Mouse (Mus musculus) MEL (cell line): ENCODE results near the gene Psmd8. TPM values are rescaled to one million over a fixed set of nuclear protein-coding genes. Genes with fewer than 3 reads are reported as not detected.

Experiments
- DNase-seq: peaks from one replicate; pipeline ENCODE4 v3.0.0; 2011; ENCODE audit warnings: low read depth, low spot score
- H3K27ac ChIP-seq: 2 replicates; pipeline ENCODE4 v1.5.1; 2012; ENCODE audit warnings: low read depth, mild to moderate bottlenecking, control low read depth, low read length, moderate library complexity; ENCODE audit not compliant: control insufficient read depth
- H3K27me3 ChIP-seq, 2 experiments: fragments of 150-350 bp in 1 of 2; sonication (generic) in 1 of 2; 2 replicates each; pipeline ENCODE4 v1.6.1; 2012; ENCODE audit warnings: low read length in 2 of 2, mild to moderate bottlenecking in 2 of 2, improper control_type of control experiment in 1 of 2, moderate library complexity in 1 of 2; ENCODE audit not compliant: insufficient read depth in 2 of 2, control insufficient read depth in 1 of 2
- H3K36me3 ChIP-seq, 2 experiments: 2 replicates each; pipeline ENCODE4 v1.6.1; 2012 to 2014; ENCODE audit warnings: low read length in 2 of 2, improper control_type of control experiment in 1 of 2, inconsistent platforms in 1 of 2, mild to moderate bottlenecking in 1 of 2; ENCODE audit not compliant: insufficient read depth in 2 of 2, control insufficient read depth in 1 of 2
- H3K4me1 ChIP-seq, 2 experiments: fragments of 150-350 bp in 1 of 2; sonication (generic) in 1 of 2; 2 replicates each; pipeline ENCODE4 v1.6.1; 2012; ENCODE audit warnings: low read length in 2 of 2, improper control_type of control experiment in 1 of 2, mild to moderate bottlenecking in 1 of 2; ENCODE audit not compliant: insufficient read depth in 2 of 2, control insufficient read depth in 1 of 2
- H3K4me3 ChIP-seq, 2 experiments: fragments of 150-350 bp in 1 of 2; sonication (generic) in 1 of 2; 2 replicates each; pipeline ENCODE4 v1.5.1; 2012; ENCODE audit warnings: low read depth in 2 of 2, low read length in 2 of 2, mild to moderate bottlenecking in 2 of 2, moderate library complexity in 2 of 2, control low read depth in 1 of 2, improper control_type of control experiment in 1 of 2; ENCODE audit not compliant: control insufficient read depth in 1 of 2, insufficient read depth in 1 of 2
- H3K79me2 ChIP-seq: 2 replicates; pipeline ENCODE4 v1.6.1; 2012; ENCODE audit warnings: mild to moderate bottlenecking, low read length, moderate library complexity; ENCODE audit not compliant: control insufficient read depth, poor library complexity, insufficient read depth
- H3K9ac ChIP-seq: 2 replicates; pipeline ENCODE4 v1.6.1; 2012; ENCODE audit warnings: low read depth, mild to moderate bottlenecking, control low read depth, low read length, moderate library complexity; ENCODE audit not compliant: control insufficient read depth, poor library complexity, severe bottlenecking
- H3K9me3 ChIP-seq: fragments of 150-350 bp; sonication (generic); replicated peaks from 2 replicates; pipeline ENCODE4 v1.6.1; 2012; ENCODE audit warnings: mild to moderate bottlenecking, low read length, improper control_type of control experiment, moderate library complexity; ENCODE audit not compliant: insufficient read depth
- BHLHE40 ChIP-seq: IDR thresholded peaks from 2 replicates; pipeline ENCODE4 v1.6.1; 2012; ENCODE audit warnings: low read depth, mild to moderate bottlenecking, inconsistent platforms, low read length, improper control_type of control experiment, borderline replicate concordance
- CHD1 ChIP-seq: IDR thresholded peaks from 2 replicates; pipeline ENCODE4 v1.6.1; 2012; ENCODE audit warnings: low read depth, mild to moderate bottlenecking, inconsistent platforms, low read length, improper control_type of control experiment
- CHD2 ChIP-seq: IDR thresholded peaks from 2 replicates; pipeline ENCODE4 v1.6.1; 2011; ENCODE audit warnings: low read length, improper control_type of control experiment
- CTCF ChIP-seq, 3 experiments: IDR thresholded peaks in 2 of 3; conservative IDR thresholded peaks in 1 of 3; 2 replicates each; pipeline ENCODE4 v1.5.1; 2011 to 2012; ENCODE audit warnings: low read length in 3 of 3, low read depth in 2 of 3, mild to moderate bottlenecking in 2 of 3, improper control_type of control experiment in 1 of 3, inconsistent platforms in 1 of 3, mixed read lengths in 1 of 3, moderate library complexity in 1 of 3; ENCODE audit not compliant: control insufficient read depth in 1 of 3, insufficient read depth in 1 of 3, poor library complexity in 1 of 3, severe bottlenecking in 1 of 3
- E2F4 ChIP-seq: IDR thresholded peaks from 2 replicates; pipeline ENCODE4 v1.6.1; 2011; ENCODE audit warnings: low read depth, low read length, improper control_type of control experiment, borderline replicate concordance
- ELF1 ChIP-seq: IDR thresholded peaks from 2 replicates; pipeline ENCODE4 v1.6.1; 2014; ENCODE audit warnings: low read depth, mild to moderate bottlenecking, inconsistent platforms, low read length, improper control_type of control experiment, moderate library complexity
- EP300 ChIP-seq, 2 experiments: IDR thresholded peaks; 2 replicates each; pipeline ENCODE4 v1.6.1; 2011; ENCODE audit warnings: improper control_type of control experiment in 2 of 2, low read length in 2 of 2, low read depth in 1 of 2, mild to moderate bottlenecking in 1 of 2
- ETS1 ChIP-seq: IDR thresholded peaks from 2 replicates; pipeline ENCODE4 v1.6.1; 2012; ENCODE audit warnings: low read depth, mild to moderate bottlenecking, inconsistent platforms, low read length, improper control_type of control experiment, moderate library complexity
- GABPA ChIP-seq: IDR thresholded peaks from 2 replicates; pipeline ENCODE4 v1.6.1; 2012; ENCODE audit warnings: low read depth, mild to moderate bottlenecking, inconsistent platforms, low read length, improper control_type of control experiment, moderate library complexity
- GATA1 ChIP-seq: IDR thresholded peaks from 2 replicates; pipeline ENCODE4 v1.6.1; 2011; ENCODE audit warnings: low read depth, low read length, improper control_type of control experiment
- HCFC1 ChIP-seq: IDR thresholded peaks from 2 replicates; pipeline ENCODE4 v1.6.1; 2012; ENCODE audit warnings: low read depth, mild to moderate bottlenecking, inconsistent platforms, low read length, improper control_type of control experiment, moderate library complexity
- JUND ChIP-seq: IDR thresholded peaks from 2 replicates; pipeline ENCODE4 v1.6.1; 2011; ENCODE audit warnings: low read depth, mild to moderate bottlenecking, improper control_type of control experiment, low read length
- KAT2A ChIP-seq: conservative IDR thresholded peaks from 2 replicates; pipeline ENCODE4 v1.6.1; 2012; ENCODE audit warnings: low read depth, low read length, improper control_type of control experiment, inconsistent platforms
- MAFK ChIP-seq: IDR thresholded peaks from 2 replicates; pipeline ENCODE4 v1.6.1; 2011; ENCODE audit warnings: low read depth, mild to moderate bottlenecking, low read length, improper control_type of control experiment, borderline replicate concordance
- MAX ChIP-seq: IDR thresholded peaks from 2 replicates; pipeline ENCODE4 v1.6.1; 2011; ENCODE audit warnings: low read length, improper control_type of control experiment
- MEF2A ChIP-seq: IDR thresholded peaks from 2 replicates; pipeline ENCODE4 v1.6.1; 2014; ENCODE audit warnings: low read depth, mild to moderate bottlenecking, inconsistent platforms, low read length, improper control_type of control experiment; ENCODE audit not compliant: poor library complexity, insufficient replicate concordance, severe bottlenecking; ENCODE audit errors: extremely low read depth
- MXI1 ChIP-seq: IDR thresholded peaks from 2 replicates; pipeline ENCODE4 v1.6.1; 2011; ENCODE audit warnings: mild to moderate bottlenecking, low read depth, low read length, improper control_type of control experiment
- MYB ChIP-seq: IDR thresholded peaks from 2 replicates; pipeline ENCODE4 v1.6.1; 2011; ENCODE audit warnings: mild to moderate bottlenecking, low read depth, low read length, improper control_type of control experiment
- MYC ChIP-seq: IDR thresholded peaks from 2 replicates; pipeline ENCODE4 v1.6.1; 2011; ENCODE audit warnings: low read depth, mild to moderate bottlenecking, low read length, improper control_type of control experiment, moderate library complexity
- NELFE ChIP-seq: IDR thresholded peaks from 2 replicates; pipeline ENCODE4 v1.6.1; 2011; ENCODE audit warnings: low read depth, low read length, improper control_type of control experiment
- POLR2A ChIP-seq, 2 experiments: IDR thresholded peaks; 2 replicates each; pipeline ENCODE4 v1.6.1; 2011 to 2012; ENCODE audit warnings: low read length in 2 of 2, mild to moderate bottlenecking in 2 of 2, control low read depth in 1 of 2, improper control_type of control experiment in 1 of 2, low read depth in 1 of 2, moderate library complexity in 1 of 2; ENCODE audit not compliant: control insufficient read depth in 1 of 2, insufficient read depth in 1 of 2, poor library complexity in 1 of 2
- POLR2AphosphoS2 ChIP-seq: IDR thresholded peaks from 2 replicates; pipeline ENCODE4 v1.6.1; 2011; ENCODE audit warnings: low read length, improper control_type of control experiment
- POLR2AphosphoS5 ChIP-seq: IDR thresholded peaks from 2 replicates; pipeline ENCODE4 v1.6.1; 2012; ENCODE audit warnings: low read depth, borderline replicate concordance, mild to moderate bottlenecking, inconsistent platforms, low read length, moderate library complexity, mixed read lengths
- RAD21 ChIP-seq: IDR thresholded peaks from 2 replicates; pipeline ENCODE4 v1.6.1; 2011; ENCODE audit warnings: mild to moderate bottlenecking, low read depth, low read length, improper control_type of control experiment
- RCOR1 ChIP-seq: IDR thresholded peaks from 2 replicates; pipeline ENCODE4 v1.6.1; 2012; ENCODE audit warnings: low read depth, mild to moderate bottlenecking, inconsistent platforms, low read length, improper control_type of control experiment
- SIN3A ChIP-seq: IDR thresholded peaks from 2 replicates; pipeline ENCODE4 v1.6.1; 2012; ENCODE audit warnings: low read length, improper control_type of control experiment, inconsistent platforms
- SMC3 ChIP-seq: IDR thresholded peaks from 2 replicates; pipeline ENCODE4 v1.6.1; 2011; ENCODE audit warnings: low read depth, low read length, improper control_type of control experiment
- TAL1 ChIP-seq: IDR thresholded peaks from 2 replicates; pipeline ENCODE4 v1.6.1; 2012; ENCODE audit warnings: mild to moderate bottlenecking, inconsistent platforms, low read length, moderate library complexity, mixed read lengths
- TBP ChIP-seq: IDR thresholded peaks from 2 replicates; pipeline ENCODE4 v1.8.0; 2011; ENCODE audit warnings: low read depth, low read length, improper control_type of control experiment
- TCF12 ChIP-seq: IDR thresholded peaks from 2 replicates; pipeline ENCODE4 v1.6.1; 2014; ENCODE audit warnings: low read depth, mild to moderate bottlenecking, inconsistent platforms, low read length, improper control_type of control experiment, moderate library complexity
- UBTF ChIP-seq: IDR thresholded peaks from 2 replicates; pipeline ENCODE4 v1.6.1; 2012; ENCODE audit warnings: low read depth, mild to moderate bottlenecking, inconsistent platforms, low read length, improper control_type of control experiment, moderate library complexity, borderline replicate concordance; ENCODE audit not compliant: insufficient read depth
- USF1 ChIP-seq: IDR thresholded peaks from 2 replicates; pipeline ENCODE4 v1.6.1; 2014; ENCODE audit warnings: low read depth, mild to moderate bottlenecking, inconsistent platforms, low read length, improper control_type of control experiment, moderate library complexity
- ZC3H11A ChIP-seq: IDR thresholded peaks from 2 replicates; pipeline ENCODE4 v1.6.1; 2012; ENCODE audit warnings: low read depth, mild to moderate bottlenecking, inconsistent platforms, low read length, improper control_type of control experiment
- ZKSCAN1 ChIP-seq: IDR thresholded peaks from 2 replicates; pipeline ENCODE4 v1.6.1; 2012; ENCODE audit warnings: low read depth, mild to moderate bottlenecking, inconsistent platforms, low read length, improper control_type of control experiment, moderate library complexity
- ZMIZ1 ChIP-seq: IDR thresholded peaks from 2 replicates; pipeline ENCODE4 v1.6.1; 2012; ENCODE audit warnings: low read depth, mild to moderate bottlenecking, inconsistent platforms, low read length, improper control_type of control experiment, moderate library complexity
- ZNF384 ChIP-seq: IDR thresholded peaks from 2 replicates; pipeline ENCODE4 v1.6.1; 2012; ENCODE audit warnings: low read depth, mild to moderate bottlenecking, inconsistent platforms, low read length, improper control_type of control experiment
- polyA plus RNA-seq, 2 experiments: library from polyadenylated mRNA; stranded (reverse) in 1 of 2; unstranded in 1 of 2; fragments of >175 nt in 1 of 2; fragments of >200 nt in 1 of 2; gene quantifications; 2 replicates each; pipeline versions ENCODE4 v1.2.1 to v1.2.4; 2012; ENCODE audit warnings: low replicate concordance in 2 of 2, low read depth in 1 of 2; ENCODE audit not compliant: insufficient read length in 2 of 2, insufficient read depth in 1 of 2, missing spikeins in 1 of 2
- total RNA-seq: library from RNA; depleted of rRNA; stranded (reverse); fragments of 300-350 nt; gene quantifications from 2 replicates; pipeline ENCODE4 v1.2.3, GENCODE M21; 2012; rRNA removed

The Psmd8 gene
- total RNA-seq: 159 and 169 TPM in 2 replicates
- 100 to 1,000 TPM in 1 of 2 experiments, not detected in 1; 196 TPM for polyA plus RNA-seq

DNA sequence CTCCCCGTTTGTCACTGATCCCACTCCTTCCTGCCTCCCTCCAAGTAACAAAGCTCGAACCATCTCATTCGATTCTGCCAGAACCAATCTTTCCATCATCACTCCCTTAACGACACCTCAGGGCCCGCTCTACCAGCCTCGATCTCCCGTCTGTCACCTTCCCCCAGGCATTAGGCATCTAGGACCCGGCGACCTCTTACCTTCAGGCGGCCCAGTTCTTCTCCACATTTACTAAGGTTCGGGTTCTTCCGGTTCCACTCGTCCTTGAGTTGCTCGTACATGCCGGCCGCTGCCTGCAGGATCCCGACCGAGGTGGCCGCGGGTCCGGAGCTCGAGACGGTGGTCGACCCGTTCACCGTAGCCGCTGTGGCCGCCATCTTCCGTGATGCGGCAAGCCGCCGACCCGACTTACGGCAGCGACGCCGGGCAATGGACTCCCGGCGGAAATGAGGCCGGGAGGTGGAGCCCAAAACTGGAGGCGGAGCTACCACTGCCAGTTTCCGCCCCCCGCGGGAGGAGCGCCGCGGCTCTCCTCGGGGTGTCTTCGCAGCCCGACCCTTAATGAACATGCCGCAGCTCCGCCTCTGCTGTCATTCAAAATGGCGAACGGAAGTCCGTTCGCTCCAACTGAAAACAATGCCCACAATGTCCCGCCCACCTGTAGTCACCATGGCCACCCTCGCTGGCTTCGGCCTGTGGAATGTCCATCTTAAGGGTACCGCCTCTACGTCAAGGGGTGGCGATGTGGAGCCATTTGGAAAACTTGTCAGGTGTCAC, at the start of gene Psmd8:
Gene Psmd8 (minus strand): TSS at position 625 of the 777 bp plus-strand sequence.
- Histone ChIP-seq H3K9ac (peak within 1 kb of the TSS; percentile 82), H3K27ac (peak within 1 kb of the TSS; percentile 23), H3K4me1 (peaks cover 0 to 15% of the 10 kb centered on the region in 2 experiments; a peak in 3 of 4 replicates), H3K79me2 (peaks cover 23% of the 10 kb centered on the region), H3K36me3 (peaks cover 0 to 6% of the 10 kb centered on the region in 2 experiments), H3K4me3 (peak within 1 kb of the TSS; percentile 90 to 97), H3K9me3 (no peaks in the 10 kb centered on the region), H3K27me3 (no peaks in the 10 kb centered on the region)
- DNase-seq: peak; percentile 98
- TF ChIP-seq MAFK (no peak), E2F4 (no peak), ETS1 (no peak), HCFC1 (peak; percentile 87), TAL1 (no peak), TCF12 (peak; percentile 56), CHD1 (no peak), SIN3A (peak; percentile 73), MXI1 (peak; percentile 81), JUND (no peak), CHD2 (no peak), UBTF (peak; percentile 3; the same call in 1 of the 2 replicates), CTCF (IDR thresholded peaks at IDR 0.05 in 2 of 3, conservative IDR thresholded peaks at IDR 0.05 in 1 of 3; ENCODE audit: control insufficient read depth in 1 of 3, insufficient read depth in 1 of 3, low read depth in 2 of 3, low read length in 3 of 3, poor library complexity in 1 of 3, severe bottlenecking in 1 of 3) (0 out of 6 replicates have a peak, but pooled peaks of 1 of the 3 experiments have one; percentile 11), ZC3H11A (no peak), ZMIZ1 (peak; percentile 61; the same call in 1 of the 2 replicates), MEF2A (peak; percentile 57; the same call in 1 of the 2 replicates), MYC (0 out of 2 replicates have a peak, but pooled peaks have one; percentile 48), RCOR1 (no peak), MYB (peak; percentile 70), SMC3 (no peak), NELFE (peak; percentile 94), GATA1 (no peak), KAT2A (no peak; the same call in 1 of the 2 replicates), TBP (peak; percentile 67; the same call in 1 of the 2 replicates), EP300 (IDR thresholded peaks at IDR 0.05; ENCODE audit: low read depth in 1 of 2, low read length in 2 of 2) (peak in 1 of 2 experiments; percentile 42; a peak in 2 of 4 replicates), MAX (peak; percentile 79), POLR2A (IDR thresholded peaks at IDR 0.05; ENCODE audit: control insufficient read depth in 1 of 2, insufficient read depth in 1 of 2, low read depth in 1 of 2, low read length in 2 of 2, poor library complexity in 1 of 2) (peak; percentile 92 to 93), GABPA (no peak), ZKSCAN1 (no peak), ELF1 (peak; percentile 80), ZNF384 (no peak), USF1 (no peak), RAD21 (no peak; the same call in 1 of the 2 replicates), POLR2AphosphoS2 (peak; percentile 91), POLR2AphosphoS5 (no peak), BHLHE40 (no peak)
